Mouse (Mus musculus) kidney, postnatal 10 days (tissue): Measurements from ENCODE around the gene Lrrc7.

Experiments
- DNase-seq: peaks from one replicate; pipeline ENCODE4 v3.0.0; 2021; ENCODE audit warnings: mixed read lengths

The Lrrc7 gene

GRCm38 (mm10) chr3:158362091-158362490 is 199.9 kb downstream of the Lrrc7 start:
- no peak for DNase-seq

DNA sequence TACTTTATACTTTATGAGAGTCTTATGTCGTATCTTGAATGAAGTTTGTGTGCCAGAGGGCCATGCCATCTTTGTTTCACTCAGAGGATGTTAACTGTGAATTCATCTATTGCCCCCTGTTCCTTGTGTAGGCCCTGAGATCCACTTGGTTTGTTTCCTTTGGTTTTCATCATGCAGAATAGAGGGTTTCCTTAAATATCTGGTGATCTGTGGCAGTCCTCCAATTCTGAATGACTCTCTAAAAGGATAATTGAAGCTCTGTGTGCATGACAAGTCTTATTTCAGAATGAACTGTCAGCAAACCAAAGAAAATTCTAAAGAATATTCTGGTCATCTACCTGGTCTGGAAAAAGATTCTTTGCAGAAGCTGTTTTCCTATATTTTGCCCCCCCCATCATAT is 205.3 kb downstream of the Lrrc7 start:
- no peak for DNase-seq

GRCm38 (mm10) chr3:158356194-158356593 is 205.8 kb downstream of the Lrrc7 start:
- DNase-seq = no peak

DNA sequence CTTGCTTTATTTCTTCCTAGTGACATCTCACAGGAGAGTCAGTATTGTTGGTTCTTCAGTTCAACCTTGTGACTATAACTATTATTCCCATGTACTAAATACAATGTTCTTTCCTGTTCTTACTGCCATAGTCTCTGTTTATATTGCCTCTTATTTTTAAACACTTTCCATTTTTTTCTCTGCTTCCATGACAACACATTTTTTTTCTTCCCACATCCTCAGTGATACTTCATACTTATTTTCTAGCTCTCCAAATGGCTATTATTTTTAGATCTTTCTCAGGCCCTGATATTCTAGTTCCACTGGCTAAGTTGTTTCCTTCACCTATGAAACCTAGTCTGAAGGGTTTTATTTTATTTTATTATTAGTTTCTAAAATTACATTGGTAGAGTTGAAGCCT is 221.2 kb downstream of the Lrrc7 start:
- no peak for DNase-seq

- DNase-seq = no peak
Measured at GRCm38 (mm10) chr3:158330085-158330484, 231.9 kb downstream of the Lrrc7 start.

GRCm38 (mm10) chr3:158310391-158310790 is 251.6 kb downstream of the Lrrc7 start:
- DNase-seq = no peak

GRCm38 (mm10) chr3:158307415-158307814 is 254.6 kb downstream of the Lrrc7 start:
- DNase-seq = no peak

DNA sequence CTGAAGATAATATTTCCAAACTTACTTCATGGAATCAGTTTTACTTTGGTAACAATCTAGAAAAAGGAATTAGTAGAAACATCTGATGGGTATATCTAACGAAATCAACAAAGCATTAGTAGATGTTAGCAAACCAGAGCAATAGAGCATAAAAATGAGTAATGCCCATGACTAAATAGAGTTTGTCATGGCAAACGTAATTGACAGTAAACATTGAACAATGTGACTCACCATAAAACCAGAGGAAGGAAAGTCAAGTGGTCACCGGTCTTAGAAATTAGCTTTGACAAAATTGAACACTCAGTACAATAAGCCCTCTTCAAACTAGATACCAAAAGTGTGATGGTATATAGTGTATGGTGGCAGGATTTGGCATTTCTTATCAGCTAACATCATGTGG is 263.3 kb downstream of the Lrrc7 start:
- no peak for DNase-seq

DNA sequence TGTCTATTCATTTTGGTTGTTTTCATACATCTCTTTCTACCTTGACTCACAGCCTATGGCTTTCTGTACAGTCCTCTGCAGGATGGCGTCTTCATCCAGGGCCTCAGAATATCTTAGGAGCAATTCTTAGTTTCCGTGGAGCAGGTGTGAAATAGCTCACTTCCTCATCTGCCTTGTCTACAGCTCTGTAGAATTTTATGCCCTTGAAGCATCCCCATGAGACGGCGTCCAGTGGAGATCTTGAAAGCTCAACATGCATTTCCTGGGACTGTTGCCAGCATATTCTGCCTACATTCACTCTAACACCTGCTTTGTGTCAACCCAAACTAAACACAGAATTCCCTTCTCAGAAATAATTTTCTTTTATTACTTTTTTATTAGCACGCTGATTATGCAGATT is 267.0 kb downstream of the Lrrc7 start:
- DNase-seq = no peak

GRCm38 (mm10) chr3:158284431-158284830 is 277.6 kb downstream of the Lrrc7 start:
- no peak for DNase-seq

- no peak for DNase-seq
Measured at GRCm38 (mm10) chr3:158278631-158279030, 283.4 kb downstream of the Lrrc7 start.

DNA sequence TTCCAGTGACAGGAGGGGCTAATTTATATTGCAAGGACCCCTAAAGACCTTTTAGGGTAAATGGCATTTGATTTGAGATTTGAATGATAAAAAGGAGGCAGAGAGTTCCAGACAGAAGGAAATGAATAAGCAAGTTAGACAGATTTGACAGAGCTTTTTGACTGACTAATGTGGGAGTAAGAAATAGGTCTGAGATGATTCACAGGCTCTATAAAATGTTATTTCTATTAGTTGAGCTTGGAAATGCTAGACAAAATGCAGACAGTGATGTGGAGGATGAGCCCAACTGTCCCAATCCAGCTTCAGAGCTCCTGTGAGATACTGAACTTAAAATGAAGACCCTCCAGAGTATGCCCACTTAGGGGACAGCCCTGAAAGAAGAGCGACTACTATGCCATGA is 289.3 kb downstream of the Lrrc7 start:
- DNase-seq = no peak

DNA sequence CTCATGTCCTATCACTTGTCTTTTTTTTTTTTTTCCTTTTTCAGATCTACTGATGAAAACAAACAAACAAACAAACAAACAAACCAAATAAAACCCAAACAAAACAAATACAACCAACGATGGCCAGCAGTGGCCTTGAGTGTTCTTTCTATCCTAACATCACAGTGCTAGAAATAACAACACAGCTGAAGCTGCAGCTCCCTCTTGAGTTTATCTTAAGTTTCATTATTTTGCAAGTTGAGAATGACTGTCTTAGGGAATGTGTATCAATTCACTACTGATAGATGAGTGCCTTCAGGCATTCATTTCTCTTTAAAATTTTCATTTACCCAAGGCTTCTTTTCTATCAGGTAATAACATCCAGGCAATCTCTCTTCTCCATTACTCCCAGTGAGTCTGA is 291.1 kb downstream of the Lrrc7 start:
- DNase-seq = no peak

DNA sequence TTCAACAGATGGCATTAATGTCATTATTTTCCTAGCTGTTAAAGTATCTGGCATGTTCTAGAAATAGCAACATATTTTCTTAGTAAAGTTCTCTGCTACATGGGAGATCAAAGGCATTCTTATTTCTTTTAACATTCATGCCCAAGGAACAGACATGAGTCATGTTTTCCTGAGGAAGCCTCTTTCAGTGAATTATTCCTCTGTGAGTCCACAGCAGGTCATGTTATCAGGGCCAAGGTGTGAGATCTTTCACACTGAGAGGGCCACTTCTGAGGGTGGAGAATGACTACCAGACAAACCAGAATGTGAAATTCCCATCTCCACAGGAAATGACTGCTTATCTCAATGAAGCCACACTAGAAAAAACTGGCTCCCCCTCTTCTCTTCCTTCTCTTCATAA is 309.4 kb downstream of the Lrrc7 start:
- DNase-seq = no peak

- no peak for DNase-seq
Measured at GRCm38 (mm10) chr3:158247672-158248071, 314.3 kb downstream of the Lrrc7 start.

DNA sequence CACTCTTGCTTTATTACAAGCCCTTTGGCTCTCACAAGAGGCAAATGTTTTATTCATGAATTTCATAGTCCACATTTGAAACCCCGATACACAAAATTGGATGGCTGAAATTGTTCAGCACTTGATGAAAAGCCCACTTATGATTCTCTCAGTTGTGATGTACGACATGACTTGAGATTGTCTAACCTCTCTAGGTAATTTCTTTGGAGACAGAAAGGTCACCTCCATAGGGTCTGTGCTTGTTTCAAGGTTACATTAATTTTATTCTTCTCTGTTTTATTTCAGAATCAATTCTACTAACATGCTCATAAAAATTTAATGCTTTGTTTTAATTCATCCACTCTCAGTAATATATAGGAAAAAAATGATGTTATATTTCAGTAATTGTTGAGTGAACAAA is 351.4 kb downstream of the Lrrc7 start:
- no peak for DNase-seq

- peak; percentile 42 for DNase-seq
Measured at GRCm38 (mm10) chr3:158210026-158210425, 352.0 kb downstream of the Lrrc7 start.

- DNase-seq = peak; percentile 5
Measured at GRCm38 (mm10) chr3:158207840-158208239, 354.2 kb downstream of the Lrrc7 start.

- DNase-seq = no peak
Measured at GRCm38 (mm10) chr3:158202776-158203175, 359.2 kb downstream of the Lrrc7 start.

DNA sequence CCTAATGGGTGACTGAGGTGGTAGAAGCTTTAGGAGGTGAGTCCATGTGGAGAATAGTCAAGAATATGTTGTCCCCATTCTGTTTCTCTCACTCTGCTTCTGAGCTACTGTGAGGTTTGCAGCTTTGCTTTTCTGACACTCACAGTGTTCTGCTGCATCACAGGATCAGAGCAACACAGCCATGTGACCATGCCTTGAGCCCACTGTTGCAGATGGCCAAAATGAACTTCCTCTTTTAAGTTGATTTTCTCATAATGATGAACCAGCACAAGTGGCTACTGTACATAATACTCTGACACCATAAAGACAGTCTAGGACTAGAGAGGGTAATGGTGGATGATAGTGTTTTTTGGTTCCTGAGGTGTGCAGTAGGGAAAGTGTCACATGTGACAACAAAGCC is 366.6 kb downstream of the Lrrc7 start:
- no peak for DNase-seq

GRCm38 (mm10) chr3:158193229-158193628 is 368.8 kb downstream of the Lrrc7 start:
- DNase-seq = no peak

- no peak for DNase-seq
Measured at GRCm38 (mm10) chr3:158174880-158175735, 386.9 kb downstream of the Lrrc7 start.

DNA sequence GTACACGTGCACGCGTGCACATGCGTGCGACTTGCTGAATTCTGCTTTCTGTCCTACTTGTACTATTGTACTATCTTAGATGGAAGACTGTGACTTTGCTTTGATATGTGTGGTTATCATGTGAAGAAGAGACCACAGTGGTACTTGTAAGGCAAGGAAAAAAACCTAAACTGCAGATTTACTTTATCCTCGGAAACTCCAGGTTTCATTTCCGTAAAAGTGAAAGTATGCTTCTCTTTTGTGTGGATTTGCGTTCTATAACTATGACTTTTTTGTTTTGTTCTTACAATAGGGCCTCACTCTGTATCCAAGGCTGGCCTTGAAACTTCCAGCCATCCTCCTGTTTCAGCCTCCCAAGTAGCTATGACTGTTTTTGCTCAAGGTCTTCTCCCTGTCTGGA is 392.8 kb downstream of the Lrrc7 start:
- DNase-seq = no peak

DNA sequence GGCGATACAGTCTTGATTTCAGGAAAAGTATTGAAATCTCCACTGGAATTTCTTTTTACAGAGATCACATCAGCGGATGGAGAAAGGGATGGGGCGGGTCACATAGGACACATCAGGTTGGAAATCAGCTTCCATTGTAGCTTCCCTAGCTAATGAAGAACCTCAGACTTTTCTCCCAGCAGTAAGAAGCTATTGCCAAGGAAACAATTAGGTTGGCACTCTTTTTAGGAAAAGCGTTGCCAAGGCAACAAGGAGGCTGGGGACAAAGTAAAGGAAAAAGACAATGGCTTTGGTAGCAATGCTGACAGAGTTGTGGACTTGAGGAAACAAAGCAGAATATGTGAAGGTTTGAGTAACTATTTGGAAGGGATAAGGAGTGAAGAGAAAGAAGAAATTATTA is 393.6 kb downstream of the Lrrc7 start:
- DNase-seq = no peak

DNA sequence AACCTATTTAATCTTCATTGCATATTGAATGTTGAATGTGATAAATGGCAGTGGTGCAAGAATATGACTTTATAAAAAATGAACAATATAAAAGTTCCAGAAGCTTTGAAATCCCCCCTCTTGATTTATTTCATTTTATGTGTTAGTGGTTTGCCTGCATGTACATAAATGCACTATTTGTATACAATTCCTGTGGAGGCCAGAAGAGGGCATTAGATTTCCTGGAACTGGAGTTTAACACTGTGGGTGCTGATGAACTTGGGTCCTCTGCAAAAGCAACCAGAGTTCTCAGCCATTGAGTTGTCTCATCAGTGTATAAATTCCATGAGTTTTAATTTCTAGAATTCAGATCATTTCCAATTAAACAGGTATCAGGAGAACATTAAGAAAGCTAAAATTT is 397.0 kb downstream of the Lrrc7 start:
- no peak for DNase-seq
